Mouse (Mus musculus): ENCODE measurements at regions not wholly inside any gene's neighbourhood (a gene's known extent, or its start where the extent isn't known, plus 50 kb on each side); places are given as distances from the start of the nearest gene placed in this dataset.
"Not testable (repeated sequence)": the region's sequence is repeated elsewhere in the genome, so short reads cannot be mapped to it uniquely, and the experiment has no call there.

- no peak for ATAC-seq
Observed at GRCm38 (mm10) chr12:10445738-10446137, 55.2 kb downstream of the Rdh14 start.

DNA sequence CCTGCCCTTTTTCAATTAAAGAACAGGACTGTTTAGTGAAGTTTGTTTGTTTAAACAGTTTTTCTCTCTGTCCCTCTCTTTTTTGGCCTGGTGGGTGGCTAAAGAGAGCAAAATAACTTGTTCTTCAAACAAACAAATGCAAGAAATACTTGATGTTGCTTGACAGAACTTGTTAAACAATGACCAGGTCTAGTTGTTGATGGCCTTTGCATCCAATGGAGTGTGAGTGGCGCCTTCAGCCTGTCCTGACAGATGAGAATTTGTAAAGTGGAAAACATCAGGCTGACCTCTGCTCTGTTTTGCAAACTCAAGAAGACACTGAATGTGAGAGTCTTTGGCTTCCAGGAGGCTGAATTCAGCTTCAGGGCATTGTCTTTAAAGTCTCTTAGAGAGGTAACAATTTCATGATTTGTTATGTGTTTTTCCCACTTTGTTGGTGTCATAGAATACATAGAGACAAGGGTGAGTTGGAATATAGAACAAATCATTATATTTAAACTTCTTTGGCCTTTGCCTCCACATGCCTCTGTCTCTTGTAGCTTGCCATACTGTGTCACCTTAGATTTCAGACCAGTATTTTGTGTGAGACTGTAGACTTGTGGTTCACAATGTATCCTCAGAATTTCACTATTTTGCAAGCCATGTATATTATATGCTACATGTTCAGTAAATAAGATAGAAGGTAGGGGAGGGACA is 67.5 kb downstream of the Rdh14 start:
- no peak for ATAC-seq

DNA sequence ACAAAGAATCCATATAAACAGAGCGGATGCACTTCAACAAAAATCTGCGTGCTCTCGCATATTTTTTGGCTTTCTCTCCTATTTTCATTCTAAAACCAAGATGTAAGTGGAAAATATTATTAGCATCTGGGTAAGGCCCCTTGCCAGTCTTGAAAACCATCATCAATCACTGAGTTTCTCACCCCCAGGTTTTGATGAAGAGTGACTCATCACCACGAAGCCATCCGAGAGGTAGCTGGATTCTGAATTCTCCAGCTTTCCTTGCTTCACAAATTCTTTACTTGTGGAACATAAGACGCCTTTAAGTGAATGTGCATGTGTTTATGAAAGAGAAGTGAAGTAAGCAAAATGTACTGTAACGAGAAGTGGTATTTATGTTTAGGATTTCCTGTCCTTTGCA is 71.2 kb downstream of the Rdh14 start:
- no peak for ATAC-seq

DNA sequence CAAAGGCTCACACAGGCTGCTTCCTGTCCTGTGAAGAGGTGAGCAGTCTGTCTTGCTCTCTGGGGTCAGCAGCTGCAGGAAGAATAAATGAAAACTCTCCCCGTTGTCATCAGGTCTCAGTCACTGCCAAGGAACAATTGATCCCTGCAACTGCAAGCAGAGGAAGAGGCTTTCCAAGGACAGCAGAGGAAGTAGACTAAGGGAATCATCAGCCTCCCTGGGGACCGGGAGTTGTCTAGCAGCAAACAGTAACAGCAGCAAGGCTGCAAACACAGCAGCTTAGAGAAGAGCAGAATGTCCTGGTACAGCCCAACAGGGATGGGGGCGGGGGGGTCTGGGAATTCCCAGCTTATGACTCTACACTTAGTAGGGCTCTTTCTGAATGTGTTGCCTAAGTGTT is 72.4 kb downstream of the Rdh14 start:
- no peak for ATAC-seq

DNA sequence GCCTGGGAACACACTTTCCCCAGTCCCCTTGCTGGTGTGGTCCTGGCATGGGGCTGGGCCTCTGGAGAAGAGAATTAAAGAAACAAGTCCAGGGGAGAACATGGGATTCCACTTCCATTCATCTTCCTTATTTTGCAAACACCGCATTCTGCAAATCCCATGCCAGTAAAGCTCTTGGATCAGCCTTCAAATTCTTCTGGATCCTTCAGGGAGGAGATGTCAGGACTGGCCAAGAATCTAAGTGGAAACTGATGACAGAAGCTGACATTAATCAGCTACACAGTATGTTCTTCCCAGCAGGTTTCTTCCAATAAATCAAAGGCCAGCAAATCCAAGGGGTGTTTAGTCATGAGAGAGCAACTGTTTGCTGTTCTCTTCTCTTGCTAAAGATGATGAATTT is 83.4 kb downstream of the Rdh14 start:
- ATAC-seq = no peak

GRCm38 (mm10) chr12:10480781-10481180 is 90.2 kb downstream of the Rdh14 start:
- ATAC-seq = no peak

- ATAC-seq = no peak
Observed at GRCm38 (mm10) chr12:10482294-10483010, 91.9 kb downstream of the Rdh14 start.

DNA sequence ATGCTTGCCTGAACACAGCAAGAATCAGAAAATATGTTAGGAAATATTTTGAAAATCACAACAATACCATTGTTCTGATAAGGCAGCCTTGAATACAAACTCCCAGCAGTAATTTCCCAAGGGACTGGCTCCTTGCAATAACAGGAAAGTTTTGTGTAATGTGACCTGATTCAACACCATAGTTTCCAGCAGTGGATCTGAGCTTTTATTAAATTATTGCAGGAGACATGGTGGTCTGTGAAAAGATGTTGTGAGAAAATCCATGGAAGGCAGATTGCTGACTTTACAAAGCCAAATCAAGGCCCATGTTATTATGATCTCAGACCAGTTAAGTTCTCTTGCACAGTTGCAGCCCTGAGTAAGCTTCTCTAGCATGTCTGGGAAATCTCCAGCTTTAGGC is 116.1 kb downstream of the Rdh14 start:
- no peak for ATAC-seq

DNA sequence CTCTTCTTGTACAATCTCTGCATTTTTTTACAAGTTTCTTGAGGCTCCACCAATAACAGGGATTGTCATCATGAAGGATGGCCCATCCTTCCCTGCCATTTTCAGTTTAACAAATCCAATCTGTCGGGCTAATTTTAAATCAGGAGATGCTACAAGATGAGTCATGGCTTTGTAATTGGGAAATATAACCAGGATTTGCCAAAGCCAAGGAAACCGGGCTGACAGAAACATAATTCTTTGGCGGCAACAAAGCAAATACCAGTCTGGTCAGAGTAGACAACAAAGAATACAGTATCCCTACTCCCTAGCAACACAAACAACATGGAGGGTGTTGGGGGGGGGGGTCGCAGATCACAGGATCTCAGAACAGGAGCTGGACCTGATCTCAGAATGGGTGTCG is 123.0 kb downstream of the Rdh14 start:
- no peak for ATAC-seq

DNA sequence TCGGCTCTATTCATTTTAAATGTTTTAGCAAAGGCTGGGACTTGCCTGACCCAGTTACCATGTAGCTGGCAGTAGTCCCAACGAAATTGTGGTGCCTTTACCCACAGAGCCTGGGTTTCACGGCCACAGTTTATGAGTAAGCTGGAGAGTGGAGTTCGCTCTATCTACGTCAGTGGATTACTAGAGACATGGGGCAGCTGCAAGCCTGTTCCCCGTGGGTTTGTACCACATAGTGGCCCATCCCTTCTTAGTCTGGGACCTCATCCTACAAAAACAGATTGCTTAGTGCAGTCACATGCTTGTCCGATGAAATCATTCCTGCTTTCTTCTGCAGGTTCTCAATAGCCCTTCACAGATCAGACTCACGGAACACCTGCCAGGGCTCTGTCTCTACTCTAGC is 123.7 kb downstream of the Rdh14 start:
- no peak for ATAC-seq

GRCm38 (mm10) chr12:10524509-10525286 is 134.1 kb downstream of the Rdh14 start:
- ATAC-seq = no peak

- ATAC-seq = no peak
Observed at GRCm38 (mm10) chr12:10525934-10526333, 135.4 kb downstream of the Rdh14 start.

- no peak for ATAC-seq
Observed at GRCm38 (mm10) chr12:10529077-10529476, 138.5 kb downstream of the Rdh14 start.

GRCm38 (mm10) chr12:10530996-10531395 is 140.4 kb downstream of the Rdh14 start:
- no peak for ATAC-seq

DNA sequence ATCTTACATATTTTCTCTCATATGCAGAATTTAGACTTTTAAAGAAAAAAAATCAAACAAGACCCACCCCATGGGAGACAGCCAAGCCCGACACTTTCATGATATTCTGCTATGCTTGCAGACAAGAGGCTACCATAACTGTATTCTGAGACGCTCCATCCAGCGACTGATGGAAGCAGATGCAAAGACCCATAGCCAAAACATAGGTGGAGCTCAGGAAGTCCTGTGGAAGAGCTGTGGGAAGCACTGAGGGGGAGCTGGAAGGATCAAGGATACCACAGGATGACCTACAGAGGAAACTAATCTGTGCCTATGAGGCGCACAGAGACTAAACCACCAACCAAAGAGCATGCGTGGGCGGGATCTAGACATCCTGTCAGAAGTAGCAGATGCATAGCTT is 143.4 kb downstream of the Rdh14 start:
- no peak for ATAC-seq

DNA sequence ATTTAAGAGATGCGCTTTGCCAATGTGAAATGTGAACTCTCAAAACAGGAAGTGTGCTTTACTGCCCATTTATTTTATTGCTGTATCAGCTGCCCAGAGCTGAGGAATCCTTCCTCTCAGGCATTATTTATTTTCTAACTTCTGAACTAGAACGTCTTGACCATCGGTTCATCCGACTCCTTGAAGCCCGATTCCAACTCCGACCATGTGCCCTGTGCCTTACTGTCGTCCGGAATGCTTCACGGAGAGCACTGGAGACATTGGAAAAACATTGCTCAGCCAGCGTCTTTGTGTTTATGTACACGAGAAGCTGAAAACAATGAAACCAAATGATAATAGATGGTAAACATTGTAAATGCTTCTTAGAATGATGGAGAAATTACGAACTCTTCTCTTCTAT is 145.7 kb downstream of the Rdh14 start:
- no peak for ATAC-seq

DNA sequence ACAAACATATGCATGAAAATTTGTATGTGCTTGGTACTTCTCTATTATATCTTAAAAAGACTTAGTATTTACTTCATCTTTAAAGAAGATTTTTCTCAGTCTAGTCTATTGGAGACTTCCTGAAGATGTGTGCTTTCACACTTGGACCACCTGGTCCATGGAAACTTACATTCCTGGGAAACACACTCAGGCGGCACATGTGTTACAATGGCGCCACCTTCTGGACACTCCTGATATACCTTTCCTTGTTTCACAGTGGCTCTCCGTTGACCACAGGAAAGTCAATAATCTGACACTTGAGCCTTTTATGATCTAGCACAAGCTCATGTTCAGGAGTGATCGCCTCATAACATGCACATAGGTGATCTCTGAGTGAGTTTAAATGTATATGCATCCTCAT is 146.5 kb downstream of the Rdh14 start:
- ATAC-seq = no peak

GRCm38 (mm10) chr12:10549481-10550201 is 159.1 kb downstream of the Rdh14 start:
- no peak for ATAC-seq

GRCm38 (mm10) chr12:10554701-10555100 is 164.1 kb downstream of the Rdh14 start:
- ATAC-seq = not testable (repeated sequence)

DNA sequence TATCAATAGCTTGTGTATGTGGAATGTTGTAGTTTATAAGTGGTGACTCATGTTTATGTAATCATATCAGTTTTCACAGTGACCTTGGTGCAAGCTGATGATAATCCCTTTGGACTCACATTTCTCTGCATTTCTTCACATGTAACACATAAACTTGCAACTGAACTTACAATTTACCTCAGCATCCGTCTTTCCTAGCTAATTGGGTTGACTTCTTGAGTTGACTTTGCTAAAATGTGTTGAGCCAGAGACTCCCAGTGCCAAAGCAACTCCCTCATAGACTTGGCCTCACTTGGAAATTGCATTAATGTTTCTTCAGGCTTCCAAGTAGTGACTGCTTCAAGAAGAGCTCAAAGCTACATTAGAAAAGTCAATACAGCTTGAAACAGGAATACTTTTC is 172.4 kb downstream of the Rdh14 start:
- ATAC-seq = no peak

DNA sequence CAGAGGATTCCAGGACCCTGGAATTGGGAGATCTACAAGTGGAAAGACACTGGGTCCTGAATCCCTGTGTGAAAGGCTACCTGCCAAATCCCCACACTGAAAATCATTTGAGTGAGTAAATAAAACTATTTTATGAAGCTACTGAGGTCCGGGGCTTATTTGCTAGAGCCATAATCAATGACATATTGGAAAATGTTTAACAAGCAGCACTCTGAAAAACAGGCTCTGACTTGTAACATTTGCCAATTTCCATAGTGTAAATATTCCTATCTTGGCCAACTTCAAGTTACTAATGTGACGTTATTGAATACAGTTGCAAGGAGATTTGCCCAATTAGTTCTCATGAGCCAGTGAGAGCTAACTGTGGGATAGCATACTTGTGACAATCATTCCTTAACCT is 177.3 kb downstream of the Rdh14 start:
- no peak for ATAC-seq

GRCm38 (mm10) chr12:10571643-10572377 is 181.2 kb downstream of the Rdh14 start:
- ATAC-seq = no peak

GRCm38 (mm10) chr12:10572378-10572650 is 181.7 kb downstream of the Rdh14 start:
- ATAC-seq = no peak
